In the genomic region with DNA sequence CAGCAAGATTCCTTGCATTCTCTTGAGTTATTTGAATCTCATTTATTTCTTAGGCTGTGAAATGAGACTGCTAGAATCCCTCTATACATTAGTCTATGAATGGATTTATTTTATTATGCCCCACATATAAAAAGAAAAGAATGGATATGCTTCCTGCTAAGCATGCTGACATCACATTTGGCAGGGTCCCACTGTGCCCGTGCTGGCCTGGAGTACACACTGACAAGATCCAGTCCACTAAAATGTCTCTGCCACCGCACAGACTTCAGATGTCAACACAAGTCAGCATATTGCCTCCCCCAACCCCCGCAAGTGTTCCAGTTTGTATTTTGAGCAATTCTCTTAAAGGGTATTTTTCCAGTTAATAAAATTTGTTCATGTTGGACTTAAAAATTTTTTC, we compare ENCODE assay signal across 30 mouse cellular contexts. TPM values are rescaled to one million over a fixed set of nuclear protein-coding genes. Genes with fewer than 3 reads are reported as not detected.
A peak's percentile ranks its signal among the peaks of the same experiment; 100 is the strongest.
DNase-seq lines count a peak whose midpoint lies in the region; ATAC-seq and TF ChIP-seq lines count a peak whose summit lies in the region.
"Had no signal": no experiment of that assay in that cellular context is flagged by ENCODE, and none has a peak within 500 bp of the region (broad histone marks: within the 10 kb centered on the region; RNA-seq: fewer than 3 reads in every experiment).

No protein-coding gene starts in this region.

- no peaks in the 10 kb centered on the region for H3K27me3 ChIP-seq in forebrain, embryonic 16.5 days (replicated peaks; ENCODE audit: control insufficient read depth, insufficient read depth, low read length)
- H3K27me3 ChIP-seq: embryonic facial prominence, embryonic 12.5 days; heart, embryonic 12.5 days; limb, embryonic 15.5 days; liver, embryonic 13.5 days; midbrain, embryonic 12.5 days; neural tube, embryonic 15.5 days; stomach, embryonic 15.5 days had no signal

- TF ChIP-seq CTCF in lung, adult 2 months (IDR thresholded peaks at IDR 0.05; ENCODE audit: insufficient read depth, low read length), result no peak

- no peak overlapping the region for H3K4me3 ChIP-seq in lung, adult 2 months (replicated peaks; ENCODE audit: extremely low read depth, low read depth, low read length)
- H3K4me3 ChIP-seq in forebrain, embryonic 16.5 days (replicated peaks; ENCODE audit: low read length), result no peak overlapping the region
- H3K4me3 ChIP-seq: embryonic facial prominence, embryonic 12.5 days; gastrocnemius, adult 2 months; heart, adult 2 months; heart, embryonic 12.5 days; limb, embryonic 10.5 days; limb, embryonic 15.5 days; liver, embryonic 13.5 days; midbrain, embryonic 12.5 days; neural tube, embryonic 15.5 days; stomach, embryonic 15.5 days had no signal

- H3K4me1 ChIP-seq in lung, adult 2 months (ENCODE audit: control insufficient read depth, insufficient read depth, low read length), result peaks cover 4% of the 10 kb centered on the region
- H3K4me1 ChIP-seq in forebrain, embryonic 16.5 days (replicated peaks; ENCODE audit: control insufficient read depth, insufficient read depth, low read length), result no peaks in the 10 kb centered on the region
- H3K4me1 ChIP-seq: embryonic facial prominence, embryonic 12.5 days; liver, embryonic 13.5 days; neural tube, embryonic 15.5 days; stomach, embryonic 15.5 days had no signal

- H3K36me3 ChIP-seq in forebrain, embryonic 16.5 days (ENCODE audit: control insufficient read depth, insufficient read depth), result no peaks in the 10 kb centered on the region
- H3K36me3 ChIP-seq: embryonic facial prominence, embryonic 12.5 days; heart, embryonic 12.5 days; limb, embryonic 10.5 days; limb, embryonic 15.5 days; liver, embryonic 13.5 days; midbrain, embryonic 12.5 days; neural tube, embryonic 15.5 days; stomach, embryonic 15.5 days had no signal

- no peak for ATAC-seq in forebrain, embryonic 16.5 days
- ATAC-seq: activated CD4-positive, CD25-positive, alpha-beta regulatory T cell, adult 4 months; forebrain, embryonic 14.5 days; intestine, postnatal 0 days had no signal

- H3K9me3 ChIP-seq in forebrain, embryonic 16.5 days (ENCODE audit: control insufficient read depth, low read length), result no peaks in the 10 kb centered on the region
- H3K9me3 ChIP-seq: limb, embryonic 10.5 days; limb, embryonic 15.5 days; liver, embryonic 13.5 days; midbrain, embryonic 12.5 days; neural tube, embryonic 15.5 days; stomach, embryonic 15.5 days had no signal

- 62% methylated on average over 3 of the region's 3 CpGs for whole genome bisulfite sequencing in lung, adult 2 months
- 66% methylated on average over 3 of the region's 3 CpGs for WGBS in forebrain, embryonic 16.5 days

- no peak overlapping the region for H3K9ac ChIP-seq in forebrain, embryonic 16.5 days (replicated peaks; ENCODE audit: low read depth, low read length)
- H3K9ac ChIP-seq: embryonic facial prominence, embryonic 12.5 days; heart, embryonic 12.5 days; limb, embryonic 15.5 days; liver, embryonic 13.5 days; midbrain, embryonic 12.5 days; neural tube, embryonic 15.5 days; stomach, embryonic 15.5 days had no signal

- no peak for TF ChIP-seq POLR2A in lung, adult 2 months (IDR thresholded peaks at IDR 0.05; ENCODE audit: borderline replicate concordance, extremely low read depth, low read depth, low read length)

- peak; percentile 20 to 30 for DNase-seq in cerebellum, postnatal 36 days
- DNase-seq in cerebellum, adult 9-10 months, result no peak
- DNase-seq in lung, postnatal 10 days, result peak; percentile 21
- DNase-seq in lung, adult 2 months, result no peak
- DNase-seq in brain, adult 2 months (ENCODE audit: low read depth, low spot score), result peak; percentile 55
- DNase-seq: adrenal gland, adult 8-10 months; B cell, adult 2 months; gastrocnemius, adult 2 months; gastrocnemius, postnatal 36 days; heart, adult 2 months; kidney, adult 9 months; kidney, postnatal 10 days; layer of hippocampus, adult 9-11 months; liver, embryonic 13.5 days; lung, adult 18-20 months; lung, postnatal 36 days; retina, postnatal 1 day; right cerebral cortex, postnatal 14 days had no signal

- no peak overlapping the region for H3K27ac ChIP-seq in forebrain, embryonic 16.5 days (ENCODE audit: low read length)
- H3K27ac ChIP-seq: embryonic facial prominence, embryonic 12.5 days; gastrocnemius, adult 2 months; heart, adult 2 months; limb, embryonic 10.5 days; limb, embryonic 15.5 days; liver, embryonic 13.5 days; neural tube, embryonic 15.5 days; stomach, embryonic 15.5 days had no signal

- H3K4me2 ChIP-seq in forebrain, embryonic 16.5 days (ENCODE audit: low read length), result no peak overlapping the region
- H3K4me2 ChIP-seq: embryonic facial prominence, embryonic 12.5 days; heart, embryonic 12.5 days; limb, embryonic 15.5 days; liver, embryonic 13.5 days; midbrain, embryonic 12.5 days; neural tube, embryonic 15.5 days; stomach, embryonic 15.5 days had no signal

RNA-seq across cellular contexts. Expression of a gene that starts 13.9 kb away (rescaled TPM):
- not detected in 2 replicates for polyA plus RNA-seq in lung, adult 2 months (2012; rRNA removed)
- polyA plus RNA-seq in forebrain, embryonic 16.5 days (2015; fragmentation: Nextera tagmentation; extraction: Ambion mirVana), result not detected in 2 replicates
- polyA plus RNA-seq: activated CD4-positive, CD25-positive, alpha-beta regulatory T cell, adult 4 months; embryonic facial prominence, embryonic 12.5 days; forebrain, embryonic 14.5 days; heart, adult 2 months; heart, embryonic 12.5 days; heart, postnatal 0 days; liver, embryonic 13.5 days; midbrain, embryonic 12.5 days had no signal

RNA-seq across cellular contexts. Expression of a gene that starts 47.0 kb away (rescaled TPM):
- polyA plus RNA-seq in lung, adult 2 months (2012; rRNA removed), result 8.5 and 12.5 TPM in 2 replicates
- polyA plus RNA-seq in forebrain, embryonic 16.5 days (2015; fragmentation: Nextera tagmentation; extraction: Ambion mirVana), result 42.0 and 45.0 TPM in 2 replicates

Comparison
In these comparisons a context has a peak if more than half of its experiments do, and no peak if none do; other contexts are left out.
1. DNase-seq: peak in cerebellum, postnatal 36 days (2 of 2), lung, postnatal 10 days (single experiment) and brain, adult 2 months (single experiment); none in cerebellum, adult 9-10 months (single experiment) and lung, adult 2 months (single experiment).